Mouse (Mus musculus): ENCODE measurements at regions not wholly inside any gene's neighbourhood (a gene's known extent, or its start where the extent isn't known, plus 50 kb on each side); places are given as distances from the start of the nearest gene placed in this dataset.
"Not testable (repeated sequence)": the region's sequence is repeated elsewhere in the genome, so short reads cannot be mapped to it uniquely, and the experiment has no call there.

GRCm38 (mm10) chrX:130525770-130526169 is 776.2 kb downstream of the Diaph2 start:
- no peak for DNase-seq

- DNase-seq = no peak
Measured at GRCm38 (mm10) chrX:130533171-130534156, 783.9 kb downstream of the Diaph2 start.

- not testable (repeated sequence) for DNase-seq
Measured at GRCm38 (mm10) chrX:130538771-130539170, 789.2 kb downstream of the Diaph2 start.

DNA sequence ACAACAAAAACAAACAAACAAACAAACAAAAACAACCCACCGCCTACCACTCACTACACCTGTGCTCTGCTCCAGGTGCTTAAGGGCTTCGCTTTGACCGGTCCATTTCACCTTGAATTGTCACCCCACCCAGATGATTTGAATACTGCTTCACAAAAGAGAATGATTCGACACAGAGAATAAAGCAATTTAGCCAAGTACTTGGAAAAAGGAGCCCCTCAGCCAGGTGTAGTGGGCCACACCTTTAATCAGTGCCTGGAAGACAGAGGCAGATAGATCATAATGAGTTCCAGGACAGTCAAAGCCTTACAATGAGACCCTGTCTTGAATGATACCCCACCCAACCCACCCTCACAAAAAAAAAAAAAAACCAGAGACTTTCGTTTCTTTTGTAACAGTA is 798.5 kb downstream of the Diaph2 start:
- DNase-seq = no peak

DNA sequence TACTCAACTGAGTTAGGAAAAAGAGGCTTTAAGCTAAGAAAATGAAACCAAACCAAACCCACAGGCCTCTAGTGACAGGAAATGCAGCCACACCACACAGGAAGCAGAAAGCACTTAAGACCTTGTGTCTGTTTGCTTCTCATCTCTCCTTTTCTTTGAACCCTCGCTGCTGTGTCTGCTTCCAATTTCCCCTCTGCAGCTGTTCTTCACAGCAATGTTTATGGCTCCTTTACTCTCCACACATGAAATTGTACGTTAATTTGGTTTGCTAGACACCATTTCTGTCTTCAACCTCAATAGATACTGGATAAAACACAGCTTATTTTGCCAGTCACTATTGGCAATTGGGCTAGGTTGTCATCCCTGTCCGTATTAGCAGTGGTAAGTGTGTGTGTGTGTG is 799.7 kb downstream of the Diaph2 start:
- DNase-seq = peak; percentile 7

GRCm38 (mm10) chrX:130549925-130550324 is 800.4 kb downstream of the Diaph2 start:
- DNase-seq = no peak

DNA sequence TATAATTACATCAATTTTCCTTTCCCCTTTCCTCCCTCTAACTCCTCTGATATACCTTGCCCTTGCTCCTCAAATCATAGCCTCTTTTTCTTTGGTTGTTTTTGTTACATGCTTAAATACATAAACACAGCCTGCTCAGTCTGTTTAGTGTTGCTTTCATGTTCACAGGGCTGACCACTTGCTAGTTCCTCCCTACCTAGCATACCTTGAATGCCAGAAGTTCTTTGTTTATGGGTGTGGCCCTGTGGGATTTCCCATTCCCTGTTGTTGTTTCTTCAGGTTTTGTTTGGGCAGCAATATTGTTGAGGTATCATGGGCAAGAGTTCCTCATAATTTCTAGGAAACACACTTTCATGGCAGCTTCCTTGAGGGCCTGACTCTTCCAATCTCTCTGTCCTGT is 807.7 kb downstream of the Diaph2 start:
- no peak for DNase-seq

- DNase-seq = no peak
Measured at GRCm38 (mm10) chrX:130577706-130578105, 828.2 kb downstream of the Diaph2 start.

- no peak for DNase-seq
Measured at GRCm38 (mm10) chrX:130596631-130597030, 847.1 kb downstream of the Diaph2 start.

GRCm38 (mm10) chrX:130601911-130602310 is 852.4 kb downstream of the Diaph2 start:
- DNase-seq = no peak

DNA sequence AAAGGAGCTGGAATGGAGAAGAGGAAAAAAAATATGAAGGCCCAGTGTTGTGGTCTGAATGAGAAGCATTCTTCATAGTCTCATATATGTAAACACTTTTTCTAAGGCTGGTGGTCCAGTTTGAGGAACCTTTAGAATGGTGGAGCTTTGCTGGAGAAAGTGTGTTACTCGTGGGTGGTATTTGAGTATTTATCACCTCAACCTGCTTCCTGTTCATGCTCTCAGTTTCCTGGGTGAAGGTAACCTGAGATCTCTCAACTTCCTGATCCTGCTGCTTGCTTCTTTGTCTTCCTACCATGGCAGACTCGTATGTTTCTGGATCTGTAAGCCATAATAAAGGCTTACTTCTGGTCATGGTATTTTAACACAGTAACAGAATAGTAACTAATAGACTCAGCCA is 889.0 kb downstream of the Diaph2 start:
- DNase-seq = no peak

- no peak for DNase-seq
Measured at GRCm38 (mm10) chrX:130655815-130656214, 906.3 kb downstream of the Diaph2 start.

- DNase-seq = no peak
Measured at GRCm38 (mm10) chrX:130684381-130684780, 934.8 kb downstream of the Diaph2 start.

DNA sequence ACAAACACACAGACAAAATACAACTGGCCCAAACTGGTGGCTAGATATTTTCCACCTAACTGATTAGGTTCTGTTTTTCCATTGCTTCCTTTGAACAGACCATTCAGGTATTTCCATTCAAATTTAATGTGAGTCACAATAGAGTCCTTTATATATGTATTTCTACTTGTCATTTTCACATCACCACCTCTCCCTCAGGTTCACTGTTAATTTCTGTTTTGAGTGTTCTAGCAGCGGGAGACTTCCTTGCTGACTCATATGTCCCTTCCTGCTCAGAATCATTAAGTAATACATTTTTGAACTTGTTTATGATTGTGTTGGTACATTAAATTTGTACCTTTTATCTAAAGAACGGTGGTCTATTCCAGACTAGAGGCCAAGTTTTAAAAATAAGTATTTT is 959.4 kb downstream of the Diaph2 start:
- no peak for DNase-seq

- DNase-seq = not testable (repeated sequence)
Measured at GRCm38 (mm10) chrX:130744132-130744531, 994.6 kb downstream of the Diaph2 start.

All from lung, postnatal 36 days (tissue).